Mouse (Mus musculus): ENCODE measurements at regions not wholly inside any gene's neighbourhood (a gene's known extent, or its start where the extent isn't known, plus 50 kb on each side); places are given as distances from the start of the nearest gene placed in this dataset.

DNA sequence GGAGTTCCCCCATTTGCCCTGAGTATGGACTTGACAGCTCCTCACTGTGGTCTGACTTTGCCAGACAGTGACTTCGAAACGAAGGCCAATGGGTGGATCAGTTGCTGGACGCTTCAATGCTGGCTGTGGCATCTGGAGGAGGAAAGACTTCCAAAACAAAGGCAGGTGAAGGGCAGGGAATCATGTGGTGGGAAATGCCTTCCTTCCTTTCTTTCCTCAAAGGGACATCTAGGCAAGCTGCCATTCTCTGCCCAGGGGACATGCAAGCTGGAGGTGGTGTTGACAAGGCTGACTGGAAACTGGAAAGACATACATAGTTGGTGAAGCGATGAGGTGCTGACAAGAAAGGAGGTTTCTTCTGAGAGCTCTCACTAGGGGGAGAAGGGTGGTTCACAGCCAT, 74.5 kb upstream of the Serp2 start:
- TF ChIP-seq POLR2A (IDR thresholded peaks at IDR 0.05; ENCODE audit: extremely low read depth, insufficient read depth, low read length) (no peak), CTCF (IDR thresholded peaks at IDR 0.05; ENCODE audit: extremely low read depth, insufficient read depth, low read length) (no peak)
